Mouse (Mus musculus): ENCODE measurements around the gene Ppid. TPM values are rescaled to one million over a fixed set of nuclear protein-coding genes. Genes with fewer than 3 reads are reported as not detected.

Gene Ppid
- polyA plus RNA-seq, 1 experiment, result 9.6 TPM

- DNase-seq, result peak; percentile 95
- peak; percentile 95 for TF ChIP-seq CTCF (conservative IDR thresholded peaks at IDR 0.05; ENCODE audit: insufficient read depth, insufficient read length, low read depth, low read length)
- TF ChIP-seq POLR2A (IDR thresholded peaks at IDR 0.05; ENCODE audit: low read depth, low read length), result no peak
- Histone ChIP-seq H3K4me3 (ENCODE audit: insufficient read depth, low read depth, low read length) (no peak overlapping the region), H3K27me3 (replicated peaks; ENCODE audit: control insufficient read depth, insufficient read depth, low read length) (no peaks in the 10 kb centered on the region), H3K4me1 (ENCODE audit: control insufficient read depth, insufficient read depth, low read length) (peaks cover 5% of the 10 kb centered on the region; the same call in 1 of the 2 replicates), H3K36me3 (ENCODE audit: control insufficient read depth, insufficient read depth, low read length) (no peaks in the 10 kb centered on the region), H3K27ac (ENCODE audit: insufficient read depth, low read depth, low read length) (no peak overlapping the region)
- 2% methylated on average over 6 of the region's 6 CpGs for WGBS
Observed at GRCm38 (mm10) chr3:79586804-79587203, 4.3 kb upstream of the Ppid start.

- no peaks in the 10 kb centered on the region for H3K27me3 ChIP-seq (replicated peaks; ENCODE audit: control insufficient read depth, insufficient read depth, low read length)
- H3K36me3 ChIP-seq (ENCODE audit: control insufficient read depth, insufficient read depth, low read length), result peaks cover 2% of the 10 kb centered on the region; the same call in 1 of the 2 replicates
- no peak overlapping the region for H3K4me3 ChIP-seq (ENCODE audit: insufficient read depth, low read depth, low read length)
- TF ChIP-seq CTCF (conservative IDR thresholded peaks at IDR 0.05; ENCODE audit: insufficient read depth, insufficient read length, low read depth, low read length), result no peak
- TF ChIP-seq POLR2A (IDR thresholded peaks at IDR 0.05; ENCODE audit: low read depth, low read length), result no peak
- H3K27ac ChIP-seq (ENCODE audit: insufficient read depth, low read depth, low read length), result peak overlapping the region; percentile 41; the same call in 1 of the 2 replicates
- peak; percentile 82 for DNase-seq
- 42% methylated on average over 2 of the region's 2 CpGs for WGBS
- peaks cover 11% of the 10 kb centered on the region; the same call in 1 of the 2 replicates for H3K4me1 ChIP-seq (ENCODE audit: control insufficient read depth, insufficient read depth, low read length)
Observed at GRCm38 (mm10) chr3:79589671-79590070, 1.5 kb upstream of the Ppid start.

DNA sequence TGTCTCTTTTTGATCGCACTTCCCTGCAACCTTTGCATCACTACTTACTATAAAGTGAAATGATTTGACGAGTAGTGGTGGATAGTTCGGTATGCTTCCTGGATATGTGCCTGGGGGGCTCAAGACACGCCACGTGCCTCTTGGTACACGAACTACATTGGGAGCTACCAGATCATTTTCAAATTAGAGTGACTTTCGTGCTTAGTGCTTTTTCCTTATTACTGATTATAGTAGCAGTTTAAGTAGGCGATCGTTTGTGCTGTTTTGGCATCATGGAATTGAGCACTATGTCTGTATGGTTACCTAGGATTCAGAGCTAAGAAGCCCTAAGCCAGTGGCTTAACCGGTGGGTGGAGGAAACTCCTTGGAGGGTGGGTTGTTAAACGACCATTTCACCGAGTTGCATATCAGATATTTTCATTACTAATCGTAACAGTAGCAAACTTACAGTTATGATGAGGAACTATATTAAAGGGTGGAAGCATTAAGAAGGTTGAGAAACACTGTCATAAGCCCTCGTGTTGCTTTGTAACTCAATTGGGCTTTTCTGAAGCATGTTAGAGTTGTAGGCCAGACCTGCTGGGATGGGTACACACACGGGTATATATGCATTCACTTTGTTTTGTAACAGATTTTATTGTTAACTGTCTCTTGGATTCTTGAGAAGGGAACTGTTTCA is 790 bp downstream of the Ppid start:
- peak overlapping the region; percentile 99 for H3K4me3 ChIP-seq (ENCODE audit: insufficient read depth, low read depth, low read length)

GRCm38 (mm10) chr3:79595468-79595867 is 4.3 kb downstream of the Ppid start:
- 92% methylated on average over 7 of the region's 7 CpGs for WGBS
- Histone ChIP-seq H3K36me3 (ENCODE audit: control insufficient read depth, insufficient read depth, low read length) (peaks cover 12% of the 10 kb centered on the region), H3K4me1 (ENCODE audit: control insufficient read depth, insufficient read depth, low read length) (peaks cover 9% of the 10 kb centered on the region; the same call in 1 of the 2 replicates), H3K27ac (ENCODE audit: insufficient read depth, low read depth, low read length) (no peak overlapping the region), H3K27me3 (replicated peaks; ENCODE audit: control insufficient read depth, insufficient read depth, low read length) (no peaks in the 10 kb centered on the region), H3K4me3 (ENCODE audit: insufficient read depth, low read depth, low read length) (no peak overlapping the region)
- DNase-seq, result no peak
- TF ChIP-seq POLR2A (IDR thresholded peaks at IDR 0.05; ENCODE audit: low read depth, low read length) (no peak), CTCF (conservative IDR thresholded peaks at IDR 0.05; ENCODE audit: insufficient read depth, insufficient read length, low read depth, low read length) (no peak)

More for the DNA sequence above, 790 bp downstream of the Ppid start:
- Histone ChIP-seq H3K36me3 (ENCODE audit: control insufficient read depth, insufficient read depth, low read length) (peaks cover 8% of the 10 kb centered on the region), H3K4me1 (ENCODE audit: control insufficient read depth, insufficient read depth, low read length) (peaks cover 11% of the 10 kb centered on the region; the same call in 1 of the 2 replicates), H3K27me3 (replicated peaks; ENCODE audit: control insufficient read depth, insufficient read depth, low read length) (no peaks in the 10 kb centered on the region), H3K27ac (ENCODE audit: insufficient read depth, low read depth, low read length) (peak overlapping the region; percentile 78)
- 2% methylated on average over 15 of the region's 15 CpGs for WGBS
- no peak for DNase-seq
- no peak for TF ChIP-seq POLR2A (IDR thresholded peaks at IDR 0.05; ENCODE audit: low read depth, low read length)
- TF ChIP-seq CTCF (conservative IDR thresholded peaks at IDR 0.05; ENCODE audit: insufficient read depth, insufficient read length, low read depth, low read length), result no peak

GRCm38 (mm10) chr3:79609886-79610285 is 18.7 kb downstream of the Ppid start:
- TF ChIP-seq POLR2A (IDR thresholded peaks at IDR 0.05; ENCODE audit: low read depth, low read length) (no peak), CTCF (conservative IDR thresholded peaks at IDR 0.05; ENCODE audit: insufficient read depth, insufficient read length, low read depth, low read length) (no peak)
- DNase-seq, result no peak
- Histone ChIP-seq H3K27ac (ENCODE audit: insufficient read depth, low read depth, low read length) (no peak overlapping the region), H3K4me1 (ENCODE audit: control insufficient read depth, insufficient read depth, low read length) (no peaks in the 10 kb centered on the region), H3K27me3 (replicated peaks; ENCODE audit: control insufficient read depth, insufficient read depth, low read length) (no peaks in the 10 kb centered on the region), H3K36me3 (ENCODE audit: control insufficient read depth, insufficient read depth, low read length) (peaks cover 10% of the 10 kb centered on the region), H3K4me3 (ENCODE audit: insufficient read depth, low read depth, low read length) (no peak overlapping the region)
- WGBS, result 59% methylated on average over 2 of the region's 2 CpGs

- 7% methylated on average over 10 of the region's 10 CpGs for WGBS
- no peak for DNase-seq
- Histone ChIP-seq H3K27ac (ENCODE audit: insufficient read depth, low read depth, low read length) (peak overlapping the region; percentile 73), H3K27me3 (replicated peaks; ENCODE audit: control insufficient read depth, insufficient read depth, low read length) (no peaks in the 10 kb centered on the region), H3K4me3 (ENCODE audit: insufficient read depth, low read depth, low read length) (peak overlapping the region; percentile 66), H3K36me3 (ENCODE audit: control insufficient read depth, insufficient read depth, low read length) (no peaks in the 10 kb centered on the region), H3K4me1 (ENCODE audit: control insufficient read depth, insufficient read depth, low read length) (peaks cover 4% of the 10 kb centered on the region)
- TF ChIP-seq CTCF (conservative IDR thresholded peaks at IDR 0.05; ENCODE audit: insufficient read depth, insufficient read length, low read depth, low read length) (no peak), POLR2A (IDR thresholded peaks at IDR 0.05; ENCODE audit: low read depth, low read length) (no peak)
Observed at GRCm38 (mm10) chr3:79627484-79628181, 36.5 kb downstream of the Ppid start.

- TF ChIP-seq CTCF (conservative IDR thresholded peaks at IDR 0.05; ENCODE audit: insufficient read depth, insufficient read length, low read depth, low read length), result no peak
- peak overlapping the region; percentile 66 for H3K4me3 ChIP-seq (ENCODE audit: insufficient read depth, low read depth, low read length)
- peak overlapping the region; percentile 73 for H3K27ac ChIP-seq (ENCODE audit: insufficient read depth, low read depth, low read length)
- peak; percentile 73 for DNase-seq
- H3K4me1 ChIP-seq (ENCODE audit: control insufficient read depth, insufficient read depth, low read length), result peaks cover 4% of the 10 kb centered on the region
- WGBS, result under 1% methylated on average over 9 of the region's 9 CpGs
- H3K27me3 ChIP-seq (replicated peaks; ENCODE audit: control insufficient read depth, insufficient read depth, low read length), result no peaks in the 10 kb centered on the region
- no peaks in the 10 kb centered on the region for H3K36me3 ChIP-seq (ENCODE audit: control insufficient read depth, insufficient read depth, low read length)
Observed at GRCm38 (mm10) chr3:79628182-79628560, 37.0 kb downstream of the Ppid start.

Data from kidney, adult 2 months (tissue).